Mouse (Mus musculus) cerebellum, adult (tissue): ENCODE data around the gene Jarid2.

Source experiments
- ATAC-seq: cut with Nextera tagmentation; 2 replicates; pipeline ENCODE4 v1.9.2; 2017; ENCODE audit warnings: mild to moderate bottlenecking, moderate library complexity, mixed read lengths; ENCODE audit not compliant: insufficient number of reproducible peaks, low FRiP score, low TSS enrichment

Gene Jarid2

GRCm38 (mm10) chr13:44948320-44949250 lies 219.3 kb downstream of the Jarid2 start:
- ATAC-seq: no peak

GRCm38 (mm10) chr13:44952393-44953086 lies 223.3 kb downstream of the Jarid2 start:
- no peak for ATAC-seq

- ATAC-seq: no peak
These were observed 224.4 kb downstream of the Jarid2 start for GRCm38 (mm10) chr13:44953546-44954231.

GRCm38 (mm10) chr13:44954232-44954568 lies 224.9 kb downstream of the Jarid2 start:
- ATAC-seq: no peak

GRCm38 (mm10) chr13:44955781-44956180 lies 226.5 kb downstream of the Jarid2 start:
- ATAC-seq: no peak

GRCm38 (mm10) chr13:44957049-44957448 lies 227.8 kb downstream of the Jarid2 start:
- no peak for ATAC-seq

GRCm38 (mm10) chr13:44960542-44961291 lies 231.4 kb downstream of the Jarid2 start:
- ATAC-seq: no peak
